In the genomic region with DNA sequence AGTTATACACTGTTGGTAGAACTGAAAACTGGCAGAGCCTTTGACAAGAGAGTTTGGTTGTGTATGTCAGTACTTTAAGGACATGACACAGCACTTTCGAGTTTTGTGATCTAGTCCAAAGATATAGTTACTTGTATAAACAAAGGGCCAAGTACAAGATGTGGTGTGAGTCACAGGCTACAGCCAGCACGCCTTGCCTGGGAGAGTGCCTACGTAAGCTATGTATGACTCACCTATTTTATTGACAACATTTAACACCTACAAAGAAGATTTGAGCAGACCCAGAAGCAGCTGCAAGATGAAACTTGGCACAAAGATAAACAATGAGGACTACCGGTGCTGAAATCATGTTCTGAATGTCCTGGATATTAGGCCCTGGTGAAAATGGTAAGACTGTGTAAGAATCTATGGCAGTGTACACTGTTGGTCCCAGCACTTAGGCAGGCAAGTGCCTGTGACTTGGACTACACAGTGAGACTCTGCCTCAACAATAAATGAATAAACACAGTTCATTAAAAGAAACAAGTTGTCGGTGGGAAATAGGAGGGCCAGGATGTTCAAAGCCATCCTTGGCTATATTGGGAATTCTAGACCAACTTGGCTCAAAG, we compare ENCODE assay signal across 12 mouse cellular contexts. TPM values are rescaled to one million over a fixed set of nuclear protein-coding genes. Genes with fewer than 3 reads are reported as not detected.
A peak's percentile ranks its signal among the peaks of the same experiment; 100 is the strongest.
DNase-seq lines count a peak whose midpoint lies in the region; ATAC-seq and TF ChIP-seq lines count a peak whose summit lies in the region.
"Had no signal": no experiment of that assay in that cellular context is flagged by ENCODE, and none has a peak within 500 bp of the region (broad histone marks: within the 10 kb centered on the region; RNA-seq: fewer than 3 reads in every experiment).

No protein-coding gene starts in this region.

- H3K27ac ChIP-seq in limb, embryonic 15.5 days, result no peak overlapping the region
- H3K27ac ChIP-seq in limb, embryonic 10.5 days, result no peak overlapping the region
- no peak overlapping the region for H3K27ac ChIP-seq in MEL (ENCODE audit: control insufficient read depth, low read depth, low read length)
- H3K27ac ChIP-seq in midbrain, postnatal 0 days (ENCODE audit: low read depth, low read length), result no peak overlapping the region
- H3K27ac ChIP-seq in forebrain, embryonic 12.5 days, result no peak overlapping the region
- H3K27ac ChIP-seq: gastrocnemius, adult 2 months; limb, embryonic 12.5 days had no signal

- whole genome bisulfite sequencing in limb, embryonic 15.5 days, result 48% methylated on average over 5 of the region's 5 CpGs
- WGBS in limb, embryonic 10.5 days, result 82% methylated on average over 5 of the region's 5 CpGs
- 84% methylated on average over 5 of the region's 5 CpGs for WGBS in midbrain, postnatal 0 days
- 82% methylated on average over 5 of the region's 5 CpGs for WGBS in forebrain, embryonic 12.5 days

- ATAC-seq in limb, embryonic 15.5 days (ENCODE audit: insufficient number of reproducible peaks, low FRiP score, low TSS enrichment, low read depth), result peak; percentile 74; the same call in 1 of the 2 replicates
- no peak for ATAC-seq in midbrain, postnatal 0 days (ENCODE audit: low FRiP score)
- ATAC-seq in forebrain, embryonic 12.5 days (ENCODE audit: low FRiP score), result no peak

- TF ChIP-seq POLR2A in MEL (IDR thresholded peaks at IDR 0.05; ENCODE audit: control insufficient read depth in 1 of 2, insufficient read depth in 1 of 2, low read depth in 1 of 2, low read length in 2 of 2, poor library complexity in 1 of 2), result no peak

- H3K27me3 ChIP-seq in limb, embryonic 15.5 days, result no peaks in the 10 kb centered on the region
- H3K27me3 ChIP-seq in limb, embryonic 10.5 days (ENCODE audit: low read depth, poor library complexity, severe bottlenecking), result no peaks in the 10 kb centered on the region
- H3K27me3 ChIP-seq in MEL (ENCODE audit: control insufficient read depth in 1 of 2, insufficient read depth in 2 of 2, low read length in 2 of 2), result no peaks in the 10 kb centered on the region; a peak in 1 of 4 replicates
- H3K27me3 ChIP-seq in midbrain, postnatal 0 days (ENCODE audit: insufficient read depth, low read length), result no peaks in the 10 kb centered on the region
- no peaks in the 10 kb centered on the region for H3K27me3 ChIP-seq in forebrain, embryonic 12.5 days
- H3K27me3 ChIP-seq: limb, embryonic 12.5 days had no signal

- TF ChIP-seq CTCF in MEL (IDR thresholded peaks at IDR 0.05 in 2 of 3, conservative IDR thresholded peaks at IDR 0.05 in 1 of 3; ENCODE audit: control insufficient read depth in 1 of 3, insufficient read depth in 1 of 3, low read depth in 2 of 3, low read length in 3 of 3, poor library complexity in 1 of 3, severe bottlenecking in 1 of 3), result no peak
- no peak for TF ChIP-seq CTCF in midbrain, postnatal 0 days (IDR thresholded peaks at IDR 0.05)

- no peaks in the 10 kb centered on the region for H3K36me3 ChIP-seq in limb, embryonic 15.5 days
- no peaks in the 10 kb centered on the region for H3K36me3 ChIP-seq in limb, embryonic 10.5 days
- peaks cover 0 to 2% of the 10 kb centered on the region in 2 experiments; a peak in 2 of 4 replicates for H3K36me3 ChIP-seq in MEL (ENCODE audit: control insufficient read depth in 1 of 2, insufficient read depth in 2 of 2, low read length in 2 of 2)
- no peaks in the 10 kb centered on the region for H3K36me3 ChIP-seq in midbrain, postnatal 0 days (ENCODE audit: insufficient read depth, low read length)
- no peaks in the 10 kb centered on the region for H3K36me3 ChIP-seq in forebrain, embryonic 12.5 days (replicated peaks)
- H3K36me3 ChIP-seq: limb, embryonic 12.5 days had no signal

- H3K9me3 ChIP-seq in limb, embryonic 15.5 days, result 0 out of 2 replicates have a peak, but pooled peaks cover 3% of the 10 kb centered on the region
- H3K9me3 ChIP-seq in limb, embryonic 10.5 days (replicated peaks), result no peaks in the 10 kb centered on the region
- H3K9me3 ChIP-seq in MEL (replicated peaks; ENCODE audit: insufficient read depth, low read length), result no peaks in the 10 kb centered on the region
- no peaks in the 10 kb centered on the region for H3K9me3 ChIP-seq in midbrain, postnatal 0 days (ENCODE audit: low read length)
- no peaks in the 10 kb centered on the region; the same call in 1 of the 2 replicates for H3K9me3 ChIP-seq in forebrain, embryonic 12.5 days

- H3K4me1 ChIP-seq in limb, embryonic 15.5 days, result no peaks in the 10 kb centered on the region
- no peaks in the 10 kb centered on the region for H3K4me1 ChIP-seq in limb, embryonic 10.5 days
- H3K4me1 ChIP-seq in MEL (ENCODE audit: control insufficient read depth in 1 of 2, insufficient read depth in 2 of 2, low read length in 2 of 2), result peaks cover 0 to 3% of the 10 kb centered on the region in 2 experiments; a peak in 1 of 4 replicates
- no peaks in the 10 kb centered on the region for H3K4me1 ChIP-seq in midbrain, postnatal 0 days (ENCODE audit: insufficient read depth, low read length)
- H3K4me1 ChIP-seq in forebrain, embryonic 12.5 days, result no peaks in the 10 kb centered on the region
- H3K4me1 ChIP-seq: limb, embryonic 12.5 days had no signal

- H3K9ac ChIP-seq in limb, embryonic 15.5 days, result no peak overlapping the region
- H3K9ac ChIP-seq in MEL (ENCODE audit: control insufficient read depth, low read depth, low read length, poor library complexity, severe bottlenecking), result no peak overlapping the region
- H3K9ac ChIP-seq in midbrain, postnatal 0 days (replicated peaks; ENCODE audit: low read length, poor library complexity, severe bottlenecking), result no peak overlapping the region
- no peak overlapping the region for H3K9ac ChIP-seq in forebrain, embryonic 12.5 days
- H3K9ac ChIP-seq: limb, embryonic 12.5 days had no signal

- no peak overlapping the region for H3K4me2 ChIP-seq in limb, embryonic 15.5 days
- no peak overlapping the region for H3K4me2 ChIP-seq in midbrain, postnatal 0 days (ENCODE audit: low read depth, low read length, poor library complexity, severe bottlenecking)
- H3K4me2 ChIP-seq in forebrain, embryonic 12.5 days, result no peak overlapping the region
- H3K4me2 ChIP-seq: limb, embryonic 12.5 days had no signal

- H3K79me2 ChIP-seq in MEL (ENCODE audit: control insufficient read depth, insufficient read depth, low read length, poor library complexity), result no peaks in the 10 kb centered on the region

- TF ChIP-seq RAD21 in MEL (IDR thresholded peaks at IDR 0.05; ENCODE audit: low read depth, low read length), result no peak

- TF ChIP-seq EP300 in MEL (IDR thresholded peaks at IDR 0.05; ENCODE audit: low read depth in 1 of 2, low read length in 2 of 2), result 0 out of 4 replicates have a peak, but pooled peaks of 1 of the 2 experiments have one; percentile 23

- no peak overlapping the region for H3K4me3 ChIP-seq in limb, embryonic 15.5 days
- H3K4me3 ChIP-seq in limb, embryonic 10.5 days, result no peak overlapping the region
- no peak overlapping the region for H3K4me3 ChIP-seq in MEL (ENCODE audit: control insufficient read depth in 1 of 2, insufficient read depth in 1 of 2, low read depth in 2 of 2, low read length in 2 of 2)
- no peak overlapping the region for H3K4me3 ChIP-seq in midbrain, postnatal 0 days (ENCODE audit: low read depth, low read length)
- H3K4me3 ChIP-seq in forebrain, embryonic 12.5 days (replicated peaks), result no peak overlapping the region
- H3K4me3 ChIP-seq: gastrocnemius, adult 2 months; limb, embryonic 12.5 days had no signal

- DNase-seq in limb, embryonic 10.5 days (ENCODE audit: low spot score), result no peak
- DNase-seq in MEL (ENCODE audit: low read depth, low spot score), result peak; percentile 75
- DNase-seq in fat pad, adult 2 months (ENCODE audit: extremely low read depth, low read depth, low spot score), result peak; percentile 83
- peak; percentile 42 for DNase-seq in naive thymus-derived CD4-positive, alpha-beta T cell, adult 2 months (ENCODE audit: low read depth)
- DNase-seq in midbrain, postnatal 0 days (ENCODE audit: low spot score), result no peak
- DNase-seq in adrenal gland, postnatal 10 days, result no peak
- DNase-seq: cerebellum, postnatal 25 days; gastrocnemius, adult 2 months; kidney, adult 18-20 months had no signal

TF ChIP-seq in MEL, 35 proteins besides CTCF, POLR2A, EP300 and RAD21:
- TF ChIP-seq JUND (IDR thresholded peaks at IDR 0.05; ENCODE audit: low read depth, low read length) (0 out of 2 replicates have a peak, but pooled peaks have one; percentile 64), MAFK (IDR thresholded peaks at IDR 0.05; ENCODE audit: borderline replicate concordance, low read depth, low read length) (peak; percentile 16; the same call in 1 of the 2 replicates), USF1 (IDR thresholded peaks at IDR 0.05; ENCODE audit: low read depth, low read length) (no peak), HCFC1 (IDR thresholded peaks at IDR 0.05; ENCODE audit: low read depth, low read length) (no peak), ETS1 (IDR thresholded peaks at IDR 0.05; ENCODE audit: low read depth, low read length) (peak; percentile 87), GATA1 (IDR thresholded peaks at IDR 0.05; ENCODE audit: low read depth, low read length) (peak; percentile 36; the same call in 1 of the 2 replicates)

RNA-seq across cellular contexts. Expression of a gene that starts 26.2 kb away (rescaled TPM):
- 44.3 and 48.7 TPM in 2 replicates for polyA plus RNA-seq in limb, embryonic 15.5 days (2015; fragmentation: Nextera tagmentation; extraction: Ambion mirVana)
- 21.9 and 29.4 TPM in 2 replicates for polyA plus RNA-seq in limb, embryonic 10.5 days (2016; fragmentation: Nextera tagmentation; extraction: Ambion mirVana)
- total RNA-seq in MEL (2012; rRNA removed), result 2.9 and 3.1 TPM in 2 replicates
- 1 to 10 TPM in 1 of 2 experiments, not detected in 1; 4.5 TPM for polyA plus RNA-seq in MEL (2012; ENCODE audit: insufficient read depth in 1 of 2, insufficient read length in 2 of 2, low read depth in 1 of 2, low replicate concordance in 2 of 2, missing spikeins in 1 of 2)
- total RNA-seq in midbrain, postnatal 0 days (2014; rRNA removed), result 55.7 and 78.6 TPM in 2 replicates
- polyA plus RNA-seq in midbrain, postnatal 0 days (2015; fragmentation: Nextera tagmentation; extraction: Ambion mirVana), result 82.9 and 84.0 TPM in 2 replicates
- 10 to 100 TPM; 32.5 to 46.9 TPM for total RNA-seq in adrenal gland, postnatal 10 days (2021)
- polyA plus RNA-seq in forebrain, embryonic 12.5 days (2016; fragmentation: Nextera tagmentation; extraction: Ambion mirVana), result 58.4 and 59.3 TPM in 2 replicates

Comparison
In these comparisons a context has a peak if more than half of its experiments do, and no peak if none do; other contexts are left out.
1. DNase-seq: peak in MEL (single experiment), fat pad, adult 2 months (single experiment) and naive thymus-derived CD4-positive, alpha-beta T cell, adult 2 months (single experiment); none in limb, embryonic 10.5 days (single experiment), midbrain, postnatal 0 days (single experiment) and adrenal gland, postnatal 10 days (single experiment).